Comparison of ENCODE assay signal across 8 mouse cellular contexts in the genomic region with DNA sequence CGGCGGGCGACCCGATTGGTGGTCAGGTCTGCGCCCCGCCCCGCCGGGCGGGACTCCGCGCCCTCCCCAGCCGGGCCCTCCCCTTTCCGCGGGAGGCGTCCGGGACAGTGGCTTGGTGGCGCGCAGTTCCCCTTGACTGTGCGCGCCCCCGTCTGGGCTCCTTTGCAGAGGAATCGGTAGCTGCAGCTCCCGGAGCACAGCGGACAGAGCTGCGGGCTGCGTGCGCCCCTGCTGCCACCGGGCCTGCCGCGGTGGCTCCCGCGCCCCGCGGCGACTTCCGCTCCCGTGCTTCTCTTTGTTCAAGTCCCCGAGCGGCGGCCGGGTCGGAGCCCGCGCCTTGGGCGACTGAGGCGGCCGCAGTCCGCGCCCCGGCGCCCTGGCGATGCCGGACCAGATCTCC.
A peak's percentile ranks its signal among the peaks of the same experiment; 100 is the strongest.
DNase-seq lines count a peak whose midpoint lies in the region; ATAC-seq and TF ChIP-seq lines count a peak whose summit lies in the region.
"Not testable (repeated sequence)": the region's sequence is repeated elsewhere in the genome, so short reads cannot be mapped to it uniquely, and the experiment has no call there.

No protein-coding gene starts in this region.

- H3K4me2 ChIP-seq in forebrain, postnatal 0 days (ENCODE audit: low read depth); limb, embryonic 11.5 days (ENCODE audit: low read depth, severe bottlenecking): not testable (repeated sequence)
- H3K4me2 ChIP-seq in heart, postnatal 0 days (ENCODE audit: low read depth, low read length) = peak overlapping the region; percentile 38; the same call in 1 of the 2 replicates
- H3K4me2 ChIP-seq in kidney, embryonic 15.5 days = peak overlapping the region; percentile 50

- H3K9me3 ChIP-seq in forebrain, postnatal 0 days (ENCODE audit: low read length); heart, postnatal 0 days (replicated peaks; ENCODE audit: control insufficient read depth, low read length); kidney, embryonic 15.5 days (replicated peaks); limb, embryonic 11.5 days (ENCODE audit: control insufficient read depth, low read length); midbrain, embryonic 10.5 days (replicated peaks): not testable (repeated sequence)

- not testable (repeated sequence) for H3K27ac ChIP-seq in forebrain, postnatal 0 days (ENCODE audit: low read depth, low read length); heart, postnatal 0 days (ENCODE audit: low read depth); limb, embryonic 11.5 days (replicated peaks; ENCODE audit: low read depth, low read length)
- H3K27ac ChIP-seq in kidney, embryonic 15.5 days = 0 out of 2 replicates have a peak overlapping the region, but pooled peaks have one; percentile 54
- peak overlapping the region; percentile 52; the same call in 1 of the 2 replicates for H3K27ac ChIP-seq in midbrain, embryonic 10.5 days (replicated peaks)

- not testable (repeated sequence) for H3K27me3 ChIP-seq in forebrain, postnatal 0 days (ENCODE audit: insufficient read depth, low read length); heart, postnatal 0 days (ENCODE audit: control insufficient read depth, insufficient read depth, low read length); kidney, embryonic 15.5 days; limb, embryonic 11.5 days (ENCODE audit: control insufficient read depth, insufficient read depth, low read length); midbrain, embryonic 10.5 days (ENCODE audit: low read depth, poor library complexity, severe bottlenecking)

- H3K36me3 ChIP-seq in forebrain, postnatal 0 days (ENCODE audit: insufficient read depth); heart, postnatal 0 days (replicated peaks; ENCODE audit: control insufficient read depth, insufficient read depth, low read length); kidney, embryonic 15.5 days; limb, embryonic 11.5 days (ENCODE audit: control insufficient read depth, insufficient read depth, low read length); midbrain, embryonic 10.5 days: not testable (repeated sequence)

- ATAC-seq in forebrain, postnatal 0 days; heart, postnatal 0 days (ENCODE audit: insufficient read depth, low read depth); kidney, embryonic 15.5 days (replicated peaks; ENCODE audit: low FRiP score); limb, embryonic 11.5 days (ENCODE audit: insufficient number of reproducible peaks, low FRiP score, low TSS enrichment, low read depth): not testable (repeated sequence)

- WGBS in forebrain, postnatal 0 days = 11% methylated on average over 38 of the region's 53 CpGs
- WGBS in heart, postnatal 0 days = 3% methylated on average over 33 of the region's 53 CpGs
- 2% methylated on average over 34 of the region's 53 CpGs for WGBS in kidney, embryonic 15.5 days
- 0% methylated on average over 19 of the region's 53 CpGs for WGBS in limb, embryonic 11.5 days
- 4% methylated on average over 40 of the region's 53 CpGs for WGBS in midbrain, embryonic 10.5 days

- not testable (repeated sequence) for H3K9ac ChIP-seq in forebrain, postnatal 0 days; heart, postnatal 0 days (replicated peaks; ENCODE audit: low read depth, low read length)
- peak overlapping the region; percentile 41 for H3K9ac ChIP-seq in kidney, embryonic 15.5 days
- H3K9ac ChIP-seq in limb, embryonic 11.5 days (ENCODE audit: low read length) = peak overlapping the region; percentile 50

- not testable (repeated sequence) for TF ChIP-seq EP300 in heart, postnatal 0 days (IDR thresholded peaks at IDR 0.05; ENCODE audit: low read depth)

- peak overlapping the region; percentile 23 for H3K4me3 ChIP-seq in forebrain, postnatal 0 days (ENCODE audit: low read depth, low read length)
- H3K4me3 ChIP-seq in heart, postnatal 0 days (ENCODE audit: low read depth, low read length) = peak overlapping the region; percentile 37
- peak overlapping the region; percentile 51 for H3K4me3 ChIP-seq in kidney, embryonic 15.5 days (replicated peaks)
- peak overlapping the region; percentile 35 for H3K4me3 ChIP-seq in limb, embryonic 11.5 days (ENCODE audit: low read depth, low read length)
- peak overlapping the region; percentile 50 for H3K4me3 ChIP-seq in midbrain, embryonic 10.5 days

- H3K4me1 ChIP-seq in forebrain, postnatal 0 days (ENCODE audit: insufficient read depth); heart, postnatal 0 days (ENCODE audit: control insufficient read depth, insufficient read depth); kidney, embryonic 15.5 days; limb, embryonic 11.5 days (ENCODE audit: control insufficient read depth, insufficient read depth, low read length); midbrain, embryonic 10.5 days: not testable (repeated sequence)

- TF ChIP-seq CTCF in forebrain, postnatal 0 days (IDR thresholded peaks at IDR 0.05; ENCODE audit: low read depth); heart, postnatal 0 days (IDR thresholded peaks at IDR 0.05; ENCODE audit: low read depth): not testable (repeated sequence)

- DNase-seq in adrenal gland, postnatal 36 days = peak; percentile 44 to 53
- peak; percentile 1 for DNase-seq in forebrain, postnatal 0 days
- DNase-seq in heart, postnatal 0 days (ENCODE audit: low spot score) = peak; percentile 3
- DNase-seq in limb, embryonic 11.5 days (ENCODE audit: low spot score) = peak; percentile 31
- DNase-seq in midbrain, embryonic 10.5 days (ENCODE audit: low spot score) = peak; percentile 28
- DNase-seq in right cerebral cortex, postnatal 36 days (ENCODE audit: low spot score in 2 of 2) = peak; percentile 1 to 17
- DNase-seq in urinary bladder, postnatal 4 days (ENCODE audit: low spot score in 2 of 2) = peak; percentile 35 to 54
